Mouse (Mus musculus) MEL (cell line): ENCODE measurements at regions not wholly inside any gene's neighbourhood (a gene's known extent, or its start where the extent isn't known, plus 50 kb on each side); places are given as distances from the start of the nearest gene placed in this dataset.
A peak's percentile ranks its signal among the peaks of the same experiment; 100 is the strongest.

Source experiments
- DNase-seq: peaks from one replicate; pipeline ENCODE4 v3.0.0; 2011; ENCODE audit warnings: low read depth, low spot score
- H3K27ac ChIP-seq: 2 replicates; pipeline ENCODE4 v1.5.1; 2012; ENCODE audit warnings: low read depth, mild to moderate bottlenecking, control low read depth, low read length, moderate library complexity; ENCODE audit not compliant: control insufficient read depth
- H3K27me3 ChIP-seq, 2 experiments: fragments of 150-350 bp in 1 of 2; sonication (generic) in 1 of 2; 2 replicates each; pipeline ENCODE4 v1.6.1; 2012; ENCODE audit warnings: low read length in 2 of 2, mild to moderate bottlenecking in 2 of 2, improper control_type of control experiment in 1 of 2, moderate library complexity in 1 of 2; ENCODE audit not compliant: insufficient read depth in 2 of 2, control insufficient read depth in 1 of 2
- H3K36me3 ChIP-seq, 2 experiments: 2 replicates each; pipeline ENCODE4 v1.6.1; 2012 to 2014; ENCODE audit warnings: low read length in 2 of 2, improper control_type of control experiment in 1 of 2, inconsistent platforms in 1 of 2, mild to moderate bottlenecking in 1 of 2; ENCODE audit not compliant: insufficient read depth in 2 of 2, control insufficient read depth in 1 of 2
- H3K4me1 ChIP-seq, 2 experiments: fragments of 150-350 bp in 1 of 2; sonication (generic) in 1 of 2; 2 replicates each; pipeline ENCODE4 v1.6.1; 2012; ENCODE audit warnings: low read length in 2 of 2, improper control_type of control experiment in 1 of 2, mild to moderate bottlenecking in 1 of 2; ENCODE audit not compliant: insufficient read depth in 2 of 2, control insufficient read depth in 1 of 2
- H3K4me3 ChIP-seq, 2 experiments: fragments of 150-350 bp in 1 of 2; sonication (generic) in 1 of 2; 2 replicates each; pipeline ENCODE4 v1.5.1; 2012; ENCODE audit warnings: low read depth in 2 of 2, low read length in 2 of 2, mild to moderate bottlenecking in 2 of 2, moderate library complexity in 2 of 2, control low read depth in 1 of 2, improper control_type of control experiment in 1 of 2; ENCODE audit not compliant: control insufficient read depth in 1 of 2, insufficient read depth in 1 of 2
- H3K79me2 ChIP-seq: 2 replicates; pipeline ENCODE4 v1.6.1; 2012; ENCODE audit warnings: mild to moderate bottlenecking, low read length, moderate library complexity; ENCODE audit not compliant: control insufficient read depth, poor library complexity, insufficient read depth
- H3K9ac ChIP-seq: 2 replicates; pipeline ENCODE4 v1.6.1; 2012; ENCODE audit warnings: low read depth, mild to moderate bottlenecking, control low read depth, low read length, moderate library complexity; ENCODE audit not compliant: control insufficient read depth, poor library complexity, severe bottlenecking
- H3K9me3 ChIP-seq: fragments of 150-350 bp; sonication (generic); replicated peaks from 2 replicates; pipeline ENCODE4 v1.6.1; 2012; ENCODE audit warnings: mild to moderate bottlenecking, low read length, improper control_type of control experiment, moderate library complexity; ENCODE audit not compliant: insufficient read depth
- BHLHE40 ChIP-seq: IDR thresholded peaks from 2 replicates; pipeline ENCODE4 v1.6.1; 2012; ENCODE audit warnings: low read depth, mild to moderate bottlenecking, inconsistent platforms, low read length, improper control_type of control experiment, borderline replicate concordance
- CTCF ChIP-seq, 3 experiments: IDR thresholded peaks in 2 of 3; conservative IDR thresholded peaks in 1 of 3; 2 replicates each; pipeline ENCODE4 v1.5.1; 2011 to 2012; ENCODE audit warnings: low read length in 3 of 3, low read depth in 2 of 3, mild to moderate bottlenecking in 2 of 3, improper control_type of control experiment in 1 of 3, inconsistent platforms in 1 of 3, mixed read lengths in 1 of 3, moderate library complexity in 1 of 3; ENCODE audit not compliant: control insufficient read depth in 1 of 3, insufficient read depth in 1 of 3, poor library complexity in 1 of 3, severe bottlenecking in 1 of 3
- E2F4 ChIP-seq: IDR thresholded peaks from 2 replicates; pipeline ENCODE4 v1.6.1; 2011; ENCODE audit warnings: low read depth, low read length, improper control_type of control experiment, borderline replicate concordance
- EP300 ChIP-seq, 2 experiments: IDR thresholded peaks; 2 replicates each; pipeline ENCODE4 v1.6.1; 2011; ENCODE audit warnings: improper control_type of control experiment in 2 of 2, low read length in 2 of 2, low read depth in 1 of 2, mild to moderate bottlenecking in 1 of 2
- ETS1 ChIP-seq: IDR thresholded peaks from 2 replicates; pipeline ENCODE4 v1.6.1; 2012; ENCODE audit warnings: low read depth, mild to moderate bottlenecking, inconsistent platforms, low read length, improper control_type of control experiment, moderate library complexity
- GATA1 ChIP-seq: IDR thresholded peaks from 2 replicates; pipeline ENCODE4 v1.6.1; 2011; ENCODE audit warnings: low read depth, low read length, improper control_type of control experiment
- MAFK ChIP-seq: IDR thresholded peaks from 2 replicates; pipeline ENCODE4 v1.6.1; 2011; ENCODE audit warnings: low read depth, mild to moderate bottlenecking, low read length, improper control_type of control experiment, borderline replicate concordance
- MAZ ChIP-seq: IDR thresholded peaks from 2 replicates; pipeline ENCODE4 v1.6.1; 2012; ENCODE audit warnings: low read depth, mild to moderate bottlenecking, inconsistent platforms, low read length, improper control_type of control experiment
- MEF2A ChIP-seq: IDR thresholded peaks from 2 replicates; pipeline ENCODE4 v1.6.1; 2014; ENCODE audit warnings: low read depth, mild to moderate bottlenecking, inconsistent platforms, low read length, improper control_type of control experiment; ENCODE audit not compliant: poor library complexity, insufficient replicate concordance, severe bottlenecking; ENCODE audit errors: extremely low read depth
- MXI1 ChIP-seq: IDR thresholded peaks from 2 replicates; pipeline ENCODE4 v1.6.1; 2011; ENCODE audit warnings: mild to moderate bottlenecking, low read depth, low read length, improper control_type of control experiment
- POLR2A ChIP-seq, 2 experiments: IDR thresholded peaks; 2 replicates each; pipeline ENCODE4 v1.6.1; 2011 to 2012; ENCODE audit warnings: low read length in 2 of 2, mild to moderate bottlenecking in 2 of 2, control low read depth in 1 of 2, improper control_type of control experiment in 1 of 2, low read depth in 1 of 2, moderate library complexity in 1 of 2; ENCODE audit not compliant: control insufficient read depth in 1 of 2, insufficient read depth in 1 of 2, poor library complexity in 1 of 2
- TCF12 ChIP-seq: IDR thresholded peaks from 2 replicates; pipeline ENCODE4 v1.6.1; 2014; ENCODE audit warnings: low read depth, mild to moderate bottlenecking, inconsistent platforms, low read length, improper control_type of control experiment, moderate library complexity
- UBTF ChIP-seq: IDR thresholded peaks from 2 replicates; pipeline ENCODE4 v1.6.1; 2012; ENCODE audit warnings: low read depth, mild to moderate bottlenecking, inconsistent platforms, low read length, improper control_type of control experiment, moderate library complexity, borderline replicate concordance; ENCODE audit not compliant: insufficient read depth
- USF1 ChIP-seq: IDR thresholded peaks from 2 replicates; pipeline ENCODE4 v1.6.1; 2014; ENCODE audit warnings: low read depth, mild to moderate bottlenecking, inconsistent platforms, low read length, improper control_type of control experiment, moderate library complexity
- USF2 ChIP-seq, 2 experiments: IDR thresholded peaks; 2 replicates each; pipeline ENCODE4 v1.6.1; 2011 to 2012; ENCODE audit warnings: improper control_type of control experiment in 2 of 2, low read length in 2 of 2, borderline replicate concordance in 1 of 2, inconsistent platforms in 1 of 2, low read depth in 1 of 2, mild to moderate bottlenecking in 1 of 2; ENCODE audit not compliant: insufficient read depth in 1 of 2

DNA sequence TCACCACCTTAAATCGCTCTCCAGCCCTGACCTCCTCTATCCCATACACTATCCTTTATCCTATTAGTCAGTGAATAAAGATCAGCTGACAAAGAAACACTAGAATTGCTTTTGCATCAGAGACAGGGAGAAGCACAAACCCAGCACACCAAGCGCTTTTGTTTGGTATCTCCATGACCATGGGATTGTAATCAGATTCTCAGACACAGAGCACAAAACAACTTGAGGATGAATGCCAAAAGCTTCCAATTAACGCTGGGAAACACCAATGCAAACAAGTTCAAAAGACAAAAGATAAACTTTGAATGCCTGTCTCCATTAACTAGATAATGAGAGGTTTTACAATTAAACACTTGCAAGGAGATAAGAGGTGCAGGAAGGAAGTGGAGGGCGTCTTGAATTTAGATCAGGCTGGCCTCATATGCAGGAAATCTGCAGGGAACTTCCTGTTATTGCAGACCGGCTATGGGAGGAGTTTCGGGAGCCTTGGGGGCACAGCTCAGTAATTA is 179.8 kb downstream of the Samd5 start:
- Histone ChIP-seq H3K9me3 (no peaks in the 10 kb centered on the region), H3K4me1 (no peaks in the 10 kb centered on the region), H3K27ac (no peak overlapping the region), H3K27me3 (no peaks in the 10 kb centered on the region), H3K36me3 (no peaks in the 10 kb centered on the region), H3K79me2 (no peaks in the 10 kb centered on the region), H3K4me3 (no peak overlapping the region), H3K9ac (no peak overlapping the region)
- TF ChIP-seq MXI1, result no peak
- no peak for TF ChIP-seq MAFK
- no peak for TF ChIP-seq USF2 (IDR thresholded peaks at IDR 0.05; ENCODE audit: borderline replicate concordance in 1 of 2, insufficient read depth in 1 of 2, low read depth in 1 of 2, low read length in 2 of 2)
- TF ChIP-seq BHLHE40, result no peak
- TF ChIP-seq POLR2A (IDR thresholded peaks at IDR 0.05; ENCODE audit: control insufficient read depth in 1 of 2, insufficient read depth in 1 of 2, low read depth in 1 of 2, low read length in 2 of 2, poor library complexity in 1 of 2), result no peak
- TF ChIP-seq EP300 (IDR thresholded peaks at IDR 0.05; ENCODE audit: low read depth in 1 of 2, low read length in 2 of 2), result peak; percentile 26 to 32; a peak in 1 of 4 replicates
- TF ChIP-seq UBTF, result no peak
- TF ChIP-seq USF1, result no peak
- peak; percentile 67 for TF ChIP-seq GATA1
- TF ChIP-seq MAZ, result no peak
- no peak for TF ChIP-seq TCF12
- TF ChIP-seq CTCF (IDR thresholded peaks at IDR 0.05 in 2 of 3, conservative IDR thresholded peaks at IDR 0.05 in 1 of 3; ENCODE audit: control insufficient read depth in 1 of 3, insufficient read depth in 1 of 3, low read depth in 2 of 3, low read length in 3 of 3, poor library complexity in 1 of 3, severe bottlenecking in 1 of 3), result no peak
- no peak for TF ChIP-seq E2F4
- no peak for TF ChIP-seq MEF2A
- TF ChIP-seq ETS1, result 0 out of 2 replicates have a peak, but pooled peaks have one; percentile 13
- peak; percentile 46 for DNase-seq

DNA sequence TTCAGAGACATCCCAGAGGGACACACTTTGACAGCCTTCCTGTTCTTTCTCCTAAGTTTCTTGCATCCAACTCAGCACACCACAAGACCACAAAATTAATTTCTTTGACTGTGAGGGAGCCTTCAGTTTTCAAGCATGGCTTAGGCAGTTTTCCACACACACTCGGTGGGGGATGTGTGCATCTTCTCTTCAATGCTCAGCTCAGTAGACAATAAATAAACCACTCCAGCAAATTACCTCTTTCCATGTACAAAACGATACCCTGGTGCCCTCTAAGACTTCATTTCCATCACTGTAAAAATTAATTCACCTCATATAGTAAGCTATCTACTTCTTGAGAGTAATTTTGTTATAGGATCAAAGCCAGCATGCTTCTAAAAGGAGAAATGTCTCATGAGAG is 184.6 kb downstream of the Samd5 start:
- no peak overlapping the region for H3K4me3 ChIP-seq
- H3K9ac ChIP-seq, result no peak overlapping the region
- no peaks in the 10 kb centered on the region for H3K79me2 ChIP-seq
- no peaks in the 10 kb centered on the region for H3K36me3 ChIP-seq
- TF ChIP-seq MEF2A (no peak), TCF12 (no peak)
- H3K9me3 ChIP-seq, result no peaks in the 10 kb centered on the region
- no peak overlapping the region for H3K27ac ChIP-seq
- H3K27me3 ChIP-seq, result no peaks in the 10 kb centered on the region
- DNase-seq, result no peak
- H3K4me1 ChIP-seq, result no peaks in the 10 kb centered on the region
